Mouse (Mus musculus): ENCODE measurements around the gene Ankrd54.

Ankrd54 gene

DNA sequence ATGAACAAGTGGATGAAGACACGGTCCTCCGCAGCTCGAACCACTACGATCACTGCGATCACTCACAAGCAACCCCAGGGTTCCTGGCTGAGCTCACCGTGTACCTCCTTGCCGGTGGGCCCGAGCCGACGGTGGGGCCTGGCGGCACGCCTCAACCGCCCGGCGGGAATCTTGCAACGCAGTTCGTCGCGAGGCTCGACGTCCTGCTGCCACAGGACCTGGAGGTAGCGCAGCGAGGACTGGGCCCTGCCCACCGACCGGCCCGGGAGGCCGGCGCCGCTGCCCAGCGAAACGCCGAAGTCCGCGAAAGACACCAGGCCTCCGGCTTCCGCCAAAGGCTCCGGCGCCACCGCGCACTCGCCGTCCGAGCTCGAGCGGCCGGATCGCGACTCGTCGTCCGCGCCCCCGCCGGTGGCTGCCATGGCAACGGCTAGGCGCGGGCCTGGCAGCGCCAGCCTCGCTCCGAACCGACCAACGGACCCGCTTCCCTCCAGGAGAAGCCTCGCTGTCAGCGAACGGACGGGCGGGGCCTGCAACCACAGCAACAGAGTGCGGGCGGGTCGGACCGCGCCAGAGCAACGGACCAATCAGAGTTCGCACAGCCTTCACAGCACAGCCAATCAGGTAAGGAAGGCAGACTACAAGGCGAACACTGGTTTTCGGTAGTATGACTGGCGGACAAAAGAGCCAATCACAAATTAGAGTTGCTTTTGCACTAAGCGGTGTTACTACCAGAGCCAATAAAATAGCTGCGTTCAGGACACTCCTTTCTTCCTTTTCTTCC is at the start of gene Ankrd54:
Ankrd54 (minus strand) TSS at position 518 of the 784 bp plus-strand sequence.
- DNase-seq (ENCODE audit: low read depth, low spot score), result peak; percentile 99

DNA sequence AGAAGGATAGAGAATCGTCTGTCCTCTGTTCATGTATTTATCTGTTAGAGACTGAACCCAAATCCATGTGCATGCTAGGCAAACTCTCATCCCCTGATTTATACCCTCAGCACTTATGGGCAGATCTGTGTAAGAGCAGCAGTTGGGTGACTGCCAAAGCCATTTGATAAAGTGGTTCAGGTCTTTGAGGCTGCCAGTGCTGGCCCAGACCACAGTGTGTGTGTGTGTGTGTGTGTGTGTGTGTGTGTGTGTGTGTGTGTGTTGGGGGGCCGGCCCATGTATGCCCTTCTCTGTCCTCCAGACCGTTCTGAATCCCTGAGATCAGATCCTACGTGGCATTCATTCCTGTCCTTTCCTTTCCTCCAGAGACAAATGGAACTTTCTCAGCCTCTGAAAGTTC is 49.1 kb upstream of the Ankrd54 start:
- DNase-seq (ENCODE audit: low read depth, low spot score), result no peak

DNA sequence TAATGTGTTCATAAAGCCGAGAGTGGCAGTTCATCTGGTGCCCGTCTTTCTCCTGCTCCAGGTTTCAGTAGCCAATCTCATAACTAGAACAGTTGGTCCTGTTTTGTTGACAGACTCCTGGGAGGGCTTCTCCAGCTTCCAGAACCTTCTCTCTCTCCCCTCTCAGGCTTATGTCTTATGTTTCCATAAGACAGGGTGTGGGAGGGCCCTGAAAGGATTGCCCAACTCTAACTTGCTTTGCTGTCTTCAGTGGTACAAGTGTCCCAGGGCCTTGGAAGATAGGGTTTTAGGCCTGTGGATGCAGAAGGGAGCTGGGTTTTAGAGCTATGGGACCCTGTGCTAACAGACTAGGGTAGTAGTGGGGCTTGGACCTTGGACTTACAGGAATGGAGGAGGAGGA is 47.8 kb upstream of the Ankrd54 start:
- no peak for DNase-seq (ENCODE audit: low read depth, low spot score)

DNA sequence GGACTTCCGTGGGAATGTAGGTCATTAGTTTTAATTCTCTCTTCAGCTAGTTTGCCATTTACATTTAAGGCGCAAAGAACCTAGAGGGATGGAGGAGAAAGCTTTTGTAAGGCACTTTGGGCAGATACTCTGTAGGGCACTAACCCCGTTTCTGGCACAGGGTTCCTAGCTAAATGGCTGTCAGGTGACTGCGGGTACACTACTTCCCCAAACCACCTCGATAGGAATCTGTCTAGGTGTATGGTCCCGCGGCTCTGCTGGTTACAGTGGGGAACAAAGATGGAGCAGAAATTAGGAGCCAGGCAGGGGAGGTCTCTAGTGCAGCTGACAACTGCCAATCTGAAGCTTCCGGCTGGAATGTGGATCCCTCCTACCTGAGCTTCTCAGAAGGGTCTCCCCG is 47.3 kb upstream of the Ankrd54 start:
- no peak for DNase-seq (ENCODE audit: low read depth, low spot score)

DNA sequence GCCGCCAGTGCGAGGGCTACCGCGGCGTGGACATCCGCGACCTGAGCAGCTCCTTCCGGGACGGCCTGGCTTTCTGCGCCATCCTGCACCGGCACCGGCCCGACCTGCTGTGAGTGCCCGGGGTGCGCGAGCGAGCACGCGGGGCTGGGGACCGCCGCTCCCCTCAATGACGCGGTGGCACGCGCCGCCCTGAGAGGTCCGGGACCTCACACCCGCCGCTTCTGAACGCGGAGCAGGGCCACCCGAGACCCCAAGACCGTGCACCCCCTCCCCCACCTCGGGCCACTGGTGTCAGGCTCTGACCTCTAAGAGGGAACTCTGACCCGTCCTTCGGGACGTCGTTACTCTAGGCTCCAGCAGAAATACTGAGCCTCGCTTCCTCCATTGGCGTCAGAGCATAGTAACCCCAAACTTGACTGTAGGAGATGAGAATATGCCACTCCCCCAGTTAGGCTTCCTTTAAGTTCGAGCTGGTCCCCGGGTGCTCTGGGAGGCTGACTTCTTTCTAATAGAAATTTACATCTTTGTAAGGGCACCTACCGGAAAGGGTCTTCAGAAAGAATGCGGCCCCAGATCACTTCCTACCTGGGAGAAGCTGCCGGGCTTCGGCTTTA is 46.7 kb upstream of the Ankrd54 start:
- no peak for DNase-seq (ENCODE audit: low read depth, low spot score)

DNA sequence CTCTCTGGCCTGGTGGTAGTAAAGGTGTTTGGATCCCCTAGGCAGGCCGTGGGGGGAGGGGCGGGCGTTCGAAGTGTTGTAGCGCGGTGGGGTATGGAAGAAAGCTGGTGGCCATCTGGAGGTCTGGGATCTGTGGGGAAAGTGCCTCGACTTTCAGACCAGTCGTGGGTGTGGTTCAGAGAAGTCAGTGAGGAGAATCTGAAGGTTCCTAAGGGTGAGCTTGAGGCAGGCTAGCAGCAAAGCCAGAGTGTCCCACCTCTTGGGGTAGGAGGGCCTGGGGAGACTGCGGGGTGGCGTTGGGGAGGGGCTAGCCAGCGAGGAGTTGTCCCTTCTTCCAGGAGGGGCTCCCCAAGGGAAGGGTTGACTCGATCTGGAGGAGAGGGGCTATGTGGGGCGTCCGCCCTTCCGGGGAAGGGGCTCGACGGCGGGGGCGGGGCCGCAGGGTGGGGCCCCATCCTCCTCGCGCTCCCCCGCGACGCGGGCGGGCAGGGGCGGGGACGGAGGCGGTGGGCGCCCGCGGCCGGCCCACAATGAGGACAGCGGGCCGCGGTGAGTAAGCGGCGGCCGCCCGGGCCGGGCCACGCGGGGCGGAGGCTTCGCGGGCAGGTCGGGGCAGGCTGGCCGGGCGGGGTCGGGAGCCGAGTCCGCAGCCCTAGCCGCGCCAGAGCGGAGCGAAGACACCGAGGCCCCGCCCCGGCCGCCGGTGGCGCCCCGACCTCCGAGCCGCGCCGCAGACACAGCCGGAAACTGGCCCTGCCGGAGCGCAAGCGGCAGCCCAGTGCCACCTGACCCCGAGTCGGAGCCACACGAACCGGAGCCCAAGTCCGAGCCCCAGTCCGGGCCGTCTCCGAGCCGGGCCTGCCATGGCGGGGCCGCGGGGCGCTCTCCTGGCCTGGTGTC is 46.0 kb upstream of the Ankrd54 start, which contains the start of gene Micall1:
Micall1 (plus strand) TSS at position 478 of the 900 bp plus-strand sequence.
- no peak for DNase-seq (ENCODE audit: low read depth, low spot score)

DNA sequence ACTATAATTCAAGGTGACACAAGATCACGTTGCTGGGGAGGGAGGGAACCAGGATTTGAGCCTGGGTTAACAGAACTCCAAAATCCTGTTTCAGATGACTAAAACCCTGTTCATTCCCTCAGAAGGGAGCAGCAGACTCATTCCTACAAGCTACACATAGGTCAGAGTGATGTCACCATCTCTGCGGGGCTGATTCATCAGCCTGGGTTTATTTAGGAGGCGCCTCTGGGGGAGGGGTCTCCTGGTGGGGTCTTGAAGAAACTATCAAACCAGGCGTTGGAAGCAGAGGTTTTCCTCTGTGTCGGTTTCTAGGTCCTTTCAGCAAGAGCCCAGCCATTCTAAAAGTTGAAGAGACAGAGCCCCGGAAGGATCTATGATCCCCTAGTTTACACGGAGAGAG is 45.3 kb upstream of the Ankrd54 start:
- no peak for DNase-seq (ENCODE audit: low read depth, low spot score)

DNA sequence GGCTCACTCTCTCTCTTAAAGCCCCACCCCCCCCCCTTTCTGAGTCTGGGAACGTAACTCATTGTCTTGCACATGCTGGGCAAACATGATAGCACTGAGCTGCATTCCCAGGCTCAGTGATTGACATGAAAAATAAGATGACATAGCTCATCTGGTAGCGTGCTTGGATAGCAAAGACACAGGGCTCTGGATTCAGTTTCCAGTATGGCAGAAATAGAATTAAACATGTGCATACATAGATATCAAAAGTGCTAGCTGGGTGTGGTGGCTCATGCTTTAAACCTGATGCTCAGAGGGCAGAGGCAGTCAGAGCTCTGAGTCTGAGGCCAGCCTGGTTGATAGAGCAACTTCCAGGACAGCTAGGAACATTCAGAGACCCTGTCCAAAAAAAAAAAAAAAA is 43.1 kb upstream of the Ankrd54 start:
- no peak for DNase-seq (ENCODE audit: low read depth, low spot score)

DNA sequence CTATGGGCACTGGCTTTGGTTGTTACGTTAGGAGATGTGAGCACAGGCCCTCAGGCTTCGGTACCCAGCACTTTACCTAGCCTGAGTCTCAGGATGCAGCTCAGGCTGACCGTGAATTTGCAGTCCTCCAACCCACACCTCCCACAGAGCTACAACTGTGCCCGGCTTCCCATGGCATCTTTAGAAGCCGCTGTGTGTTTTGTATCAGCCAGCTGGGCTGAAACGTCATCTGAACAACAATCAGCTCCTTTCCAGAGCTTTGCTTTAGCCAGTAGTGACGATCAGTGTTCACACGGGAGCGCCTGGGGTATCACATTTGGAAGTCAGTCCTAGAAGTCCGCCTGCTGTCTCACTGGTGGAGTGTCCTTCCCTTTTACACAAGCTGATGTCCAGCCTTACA is 40.6 kb upstream of the Ankrd54 start:
- DNase-seq (ENCODE audit: low read depth, low spot score), result no peak

DNA sequence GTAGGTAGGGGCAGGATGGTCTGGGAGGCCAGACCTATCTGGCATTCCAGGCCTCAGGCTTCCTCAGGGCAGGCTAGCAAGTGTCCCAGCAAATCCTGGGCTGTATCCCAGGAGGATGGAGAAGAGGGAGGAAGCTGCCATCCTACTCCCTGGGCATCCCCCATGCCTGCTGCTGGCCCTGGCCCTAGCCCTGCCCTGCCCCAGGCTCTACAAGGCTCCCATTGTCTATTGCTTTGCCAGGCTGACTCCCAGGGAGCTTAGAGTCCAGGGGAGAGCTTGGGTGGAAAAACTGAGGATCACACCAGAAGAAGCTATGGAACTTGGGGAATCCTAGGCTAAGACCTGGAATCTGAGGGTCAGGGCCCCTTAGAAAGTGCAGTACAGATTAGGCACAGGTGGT is 38.8 kb upstream of the Ankrd54 start:
- DNase-seq (ENCODE audit: low read depth, low spot score), result no peak

DNA sequence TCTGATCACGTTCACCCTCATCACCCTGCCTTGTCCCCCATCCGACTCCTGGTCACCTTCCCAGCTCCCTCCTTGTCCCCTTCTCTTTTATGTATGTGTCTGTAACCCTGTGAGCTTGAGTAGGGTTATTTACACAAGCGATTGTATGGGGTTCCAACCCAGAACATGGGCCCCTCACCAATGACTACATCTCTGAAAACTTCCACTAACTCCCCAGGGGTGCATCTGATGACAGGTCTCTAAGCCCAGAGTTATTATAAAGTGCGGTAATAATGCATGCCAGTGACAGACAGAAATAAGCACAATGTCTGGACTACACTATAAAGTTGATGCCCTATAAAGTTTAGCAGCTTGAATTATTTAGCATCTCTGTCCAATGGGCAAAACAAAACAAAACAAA is 37.7 kb upstream of the Ankrd54 start:
- no peak for DNase-seq (ENCODE audit: low read depth, low spot score)

DNA sequence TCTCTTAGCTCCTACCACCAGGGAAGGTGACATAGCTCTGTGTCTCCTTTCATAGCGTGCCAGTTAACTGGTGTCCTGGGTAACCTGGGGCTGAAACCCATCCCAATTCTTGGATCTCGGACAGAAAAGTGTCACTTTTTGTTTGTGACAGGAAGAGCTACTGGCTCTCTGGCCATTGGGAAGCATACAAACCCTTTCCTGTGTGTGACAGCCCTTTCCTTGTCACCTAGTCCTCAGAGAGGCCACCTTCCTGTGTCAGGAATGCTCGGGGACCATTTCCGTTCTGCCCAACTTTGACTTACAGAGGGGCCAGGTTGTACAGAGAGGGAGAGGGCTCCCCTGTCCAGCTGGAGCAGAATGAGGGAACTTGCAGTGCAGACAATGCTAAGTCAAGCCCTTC is 36.8 kb upstream of the Ankrd54 start:
- no peak for DNase-seq (ENCODE audit: low read depth, low spot score)

DNA sequence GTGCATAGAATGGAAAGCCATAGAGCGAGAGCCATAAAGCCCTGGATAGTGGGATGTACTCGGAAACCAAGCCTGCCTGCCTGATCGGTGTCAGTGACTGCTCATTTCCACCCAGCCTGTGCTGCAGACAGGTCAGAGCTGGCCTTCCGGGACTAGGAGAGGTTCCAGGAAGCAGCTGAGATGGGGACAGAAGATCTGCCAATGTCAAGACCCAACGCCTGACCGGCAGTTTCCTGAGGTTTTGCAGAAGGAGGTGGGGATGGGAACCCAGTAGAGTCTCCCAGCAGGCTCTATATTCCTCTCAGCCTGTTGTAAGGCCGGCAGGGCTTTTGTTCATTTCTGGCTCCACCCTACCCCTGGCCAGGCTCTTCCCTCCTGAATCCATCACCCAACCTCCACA is 36.2 kb upstream of the Ankrd54 start:
- DNase-seq (ENCODE audit: low read depth, low spot score), result no peak

DNA sequence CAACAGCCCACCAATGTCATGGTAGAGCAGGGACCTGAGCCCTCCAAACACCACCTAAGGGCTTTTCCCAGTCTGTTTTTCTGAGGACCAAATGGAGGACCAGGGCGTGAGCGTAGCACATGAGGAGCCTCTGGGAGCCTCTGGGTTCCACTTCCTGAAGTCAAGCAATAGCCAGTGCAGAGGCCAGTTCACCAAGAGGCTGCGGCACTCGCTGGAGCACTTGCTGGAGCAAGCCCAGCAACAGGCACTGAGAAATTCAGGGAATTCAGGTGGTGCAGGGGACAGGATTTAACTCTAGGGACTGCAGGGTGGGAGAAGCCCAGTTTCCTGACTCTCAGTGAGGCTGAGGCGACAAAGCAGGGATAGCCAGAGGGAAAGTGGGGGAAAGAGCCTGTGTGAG is 35.5 kb upstream of the Ankrd54 start:
- DNase-seq (ENCODE audit: low read depth, low spot score), result no peak

DNA sequence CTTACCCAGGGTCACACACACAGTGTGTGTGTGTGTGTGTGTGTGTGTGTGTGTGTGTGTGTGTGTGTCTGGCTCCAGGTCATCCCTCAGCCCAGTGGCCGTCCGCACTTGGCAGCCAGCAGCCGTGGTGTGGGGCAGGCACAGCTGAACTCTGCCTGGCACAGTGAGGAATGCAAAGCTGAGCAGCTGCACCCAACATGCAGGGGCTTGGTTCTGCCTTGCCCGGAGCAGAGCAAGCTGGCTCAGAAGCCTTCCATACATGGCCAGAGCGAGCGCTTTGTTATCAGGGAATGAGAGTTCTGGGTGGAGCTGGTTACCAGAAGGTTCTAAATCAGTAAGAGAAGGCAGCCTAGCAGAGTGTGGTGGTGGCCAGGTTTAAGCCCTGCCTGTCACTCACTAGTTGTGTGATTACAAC is 34.9 kb upstream of the Ankrd54 start:
- DNase-seq (ENCODE audit: low read depth, low spot score), result no peak

DNA sequence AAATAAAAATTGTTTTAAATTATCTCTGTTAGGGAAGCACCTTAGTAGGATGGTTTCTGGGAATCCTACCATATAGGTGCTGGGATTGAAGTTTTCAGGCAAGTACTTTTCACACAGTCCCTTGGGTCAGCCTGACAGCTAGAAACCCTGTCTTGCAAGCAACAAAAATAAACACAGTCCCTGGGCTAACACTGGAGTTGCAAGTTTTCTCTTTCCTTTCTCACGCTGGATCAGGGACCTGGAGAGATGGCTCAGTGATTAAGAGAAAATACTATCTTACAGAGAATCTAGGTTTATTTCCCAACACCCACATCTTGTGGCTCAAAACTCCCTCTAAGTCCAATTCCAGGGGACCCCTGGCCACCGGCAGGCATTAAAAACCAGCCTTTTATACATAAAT is 34.4 kb upstream of the Ankrd54 start:
- DNase-seq (ENCODE audit: low read depth, low spot score), result no peak

DNA sequence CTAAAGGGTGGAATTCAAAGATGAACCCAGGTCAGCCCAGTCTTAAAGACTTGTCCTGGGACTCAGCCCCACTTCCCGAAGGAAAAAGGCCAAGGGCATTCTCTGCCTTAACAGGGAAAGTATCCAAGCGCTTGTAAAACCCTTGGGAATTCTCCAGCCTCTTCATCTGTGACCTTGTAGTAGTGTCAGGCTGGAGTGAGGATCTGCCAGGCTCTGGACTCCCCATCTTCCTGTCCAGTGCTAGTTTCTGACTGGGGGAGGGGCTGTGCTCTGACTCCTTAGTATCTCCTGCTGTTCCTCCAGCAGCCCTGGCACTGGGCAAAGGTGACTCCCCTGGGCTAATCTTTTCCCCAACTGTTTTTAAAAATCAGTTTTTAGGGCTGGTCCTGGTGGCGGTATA is 33.9 kb upstream of the Ankrd54 start:
- no peak for DNase-seq (ENCODE audit: low read depth, low spot score)

DNA sequence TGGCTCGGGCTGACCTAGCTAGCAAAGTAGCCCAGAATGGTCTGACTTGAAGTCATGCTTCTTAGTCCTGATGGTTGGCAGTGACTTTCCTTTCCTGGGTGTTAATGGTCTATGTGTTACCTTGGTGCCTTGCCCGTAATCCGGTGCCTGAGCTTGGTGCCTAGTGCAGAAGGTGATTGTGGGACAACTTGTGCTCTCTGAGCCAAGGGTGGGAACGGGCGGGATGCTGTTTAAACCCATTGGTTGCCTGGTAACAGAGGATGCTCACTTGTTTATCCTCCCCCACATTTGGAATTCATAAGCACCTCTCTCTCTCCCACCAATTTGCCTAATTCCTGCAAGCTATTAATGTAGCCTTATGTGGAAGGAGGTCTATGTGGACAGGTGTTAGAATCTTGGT is 32.8 kb upstream of the Ankrd54 start:
- DNase-seq (ENCODE audit: low read depth, low spot score), result no peak

DNA sequence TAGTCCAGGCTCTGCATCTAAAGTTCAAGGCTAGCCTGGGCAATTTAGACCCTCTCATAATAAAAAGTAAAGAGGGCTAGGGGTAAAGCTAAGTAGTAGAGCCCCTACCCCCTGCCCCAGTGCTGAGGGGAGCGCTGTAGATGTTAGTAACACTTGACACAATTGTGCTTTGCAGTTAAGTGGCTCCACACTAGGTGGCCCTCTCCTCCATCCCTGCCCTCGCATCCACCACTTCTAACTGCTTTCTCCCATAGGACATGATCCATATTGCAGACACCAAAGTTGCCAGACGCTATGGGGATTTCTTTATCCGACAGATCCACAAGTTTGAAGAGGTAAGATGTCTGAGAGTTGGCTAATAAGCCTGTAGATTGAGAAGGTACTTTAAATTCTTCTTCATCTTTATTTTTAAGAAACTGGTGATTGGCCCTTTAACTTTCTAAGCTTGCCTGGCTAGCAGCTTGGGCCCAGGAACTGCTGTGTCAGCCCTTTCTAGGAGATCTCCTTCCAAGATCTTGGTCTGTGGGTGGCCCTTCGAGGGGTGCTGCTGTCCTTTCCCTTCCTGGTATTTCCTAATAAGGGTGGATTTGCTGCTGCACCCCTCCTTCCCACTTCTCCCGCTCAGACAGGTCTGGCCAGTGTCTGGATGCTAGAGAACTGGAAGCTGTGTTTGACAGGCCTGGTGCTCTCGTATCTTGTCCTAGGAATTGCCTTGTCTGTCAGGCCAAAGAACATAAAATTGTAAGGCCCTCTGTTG is 30.6 kb upstream of the Ankrd54 start:
- no peak for DNase-seq (ENCODE audit: low read depth, low spot score)

DNA sequence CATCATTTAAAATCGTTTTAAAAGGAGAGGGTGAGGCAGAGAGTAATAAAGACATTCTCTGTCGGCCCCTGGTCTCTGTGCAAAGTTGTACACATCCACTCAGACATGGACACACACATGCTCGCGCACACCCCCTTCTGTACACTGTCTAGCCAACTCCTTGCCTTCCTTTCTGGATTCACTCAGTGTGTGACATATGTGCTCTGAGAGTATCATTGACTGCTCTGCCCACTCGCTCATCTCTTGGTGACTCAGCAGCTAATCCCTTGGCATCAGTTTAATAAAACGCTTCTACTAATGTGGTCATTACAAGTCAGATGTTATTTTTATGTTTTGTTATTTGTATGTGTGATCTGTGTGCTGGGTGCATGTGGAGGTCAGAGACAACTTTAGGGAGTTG is 29.6 kb upstream of the Ankrd54 start:
- no peak for DNase-seq (ENCODE audit: low read depth, low spot score)

DNA sequence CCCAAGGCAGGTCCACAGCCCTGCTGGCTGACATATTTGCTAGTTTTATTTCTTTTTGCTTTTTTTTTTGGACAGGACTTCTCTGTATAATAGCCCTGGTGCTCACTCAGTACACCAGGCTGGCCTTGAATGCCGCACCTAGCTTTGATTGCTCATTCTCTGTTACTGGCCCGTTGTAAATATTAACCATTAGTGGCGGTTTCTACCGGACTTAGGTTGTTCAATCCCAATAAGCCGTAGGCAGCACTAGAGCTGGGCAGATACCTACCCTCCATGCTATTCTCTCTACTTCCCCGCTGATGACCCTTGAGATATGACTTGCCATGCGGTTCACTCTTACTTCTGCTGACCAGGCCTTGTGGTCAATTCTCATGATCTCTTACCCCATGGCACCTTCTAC is 16.9 kb upstream of the Ankrd54 start:
- no peak for DNase-seq (ENCODE audit: low read depth, low spot score)

All from c-Kit-negative CD71-positive TER-119-positive erythroid progenitor cells, embryonic 14.5 days (primary cell).